Mouse (Mus musculus) forebrain, embryonic 15.5 days (tissue): ENCODE data around the gene Syt7. TPM values are rescaled to one million over a fixed set of nuclear protein-coding genes. Genes with fewer than 3 reads are reported as not detected.
A peak's percentile ranks its signal among the peaks of the same experiment; 100 is the strongest.

ENCODE experiments used
- ATAC-seq: fragments of 200-750 bp; cut with Nextera tagmentation; replicated peaks from 2 replicates; pipeline ENCODE4 v1.8.0; 2017; ENCODE audit warnings: mild to moderate bottlenecking, moderate TSS enrichment, moderate library complexity
- H3K27ac ChIP-seq: fragments of 300-500 bp; sonication (generic); replicated peaks from 2 replicates; pipeline ENCODE4 v1.5.1; 2015; ENCODE audit warnings: mild to moderate bottlenecking, inconsistent platforms
- H3K27me3 ChIP-seq: fragments of 300-500 bp; sonication (generic); 2 replicates; pipeline ENCODE4 v1.6.1; 2015; ENCODE audit warnings: inconsistent platforms
- H3K36me3 ChIP-seq: fragments of 300-500 bp; sonication (generic); 2 replicates; pipeline ENCODE4 v1.6.1; 2015; ENCODE audit warnings: mild to moderate bottlenecking, inconsistent platforms
- H3K4me1 ChIP-seq: fragments of 300-500 bp; sonication (generic); 2 replicates; pipeline ENCODE4 v1.6.1; 2015; ENCODE audit warnings: inconsistent platforms
- H3K4me2 ChIP-seq: fragments of 300-500 bp; sonication (generic); replicated peaks from 2 replicates; pipeline ENCODE4 v1.6.1; 2015; ENCODE audit warnings: mild to moderate bottlenecking, inconsistent platforms
- H3K4me3 ChIP-seq: fragments of 300-500 bp; sonication (generic); 2 replicates; pipeline ENCODE4 v1.5.1; 2015; ENCODE audit warnings: mild to moderate bottlenecking, inconsistent platforms
- H3K9ac ChIP-seq: fragments of 300-500 bp; sonication (generic); replicated peaks from 2 replicates; pipeline ENCODE4 v1.6.1; 2015; ENCODE audit warnings: mild to moderate bottlenecking, inconsistent platforms
- H3K9me3 ChIP-seq: fragments of 300-500 bp; sonication (generic); 2 replicates; pipeline ENCODE4 v1.6.1; 2016; ENCODE audit warnings: inconsistent platforms
- WGBS: fragments of 180-500 bp; shearing (Covaris S2); methylation state at CpG from one replicate; pipeline ENCODE4 v1.1.7; 2015; ENCODE audit warnings: mixed read lengths; 5-methylcytosine and 5-hydroxymethylcytosine counted together
- polyA plus RNA-seq: library from polyadenylated mRNA; unstranded; fragments of >200 nt; fragmentation: Nextera tagmentation; extraction: Ambion mirVana; gene quantifications from 2 replicates; pipeline ENCODE4 v1.2.1, GENCODE M21; 2015

Gene Syt7
- polyA plus RNA-seq = 8.9 and 10.3 TPM in 2 replicates

DNA sequence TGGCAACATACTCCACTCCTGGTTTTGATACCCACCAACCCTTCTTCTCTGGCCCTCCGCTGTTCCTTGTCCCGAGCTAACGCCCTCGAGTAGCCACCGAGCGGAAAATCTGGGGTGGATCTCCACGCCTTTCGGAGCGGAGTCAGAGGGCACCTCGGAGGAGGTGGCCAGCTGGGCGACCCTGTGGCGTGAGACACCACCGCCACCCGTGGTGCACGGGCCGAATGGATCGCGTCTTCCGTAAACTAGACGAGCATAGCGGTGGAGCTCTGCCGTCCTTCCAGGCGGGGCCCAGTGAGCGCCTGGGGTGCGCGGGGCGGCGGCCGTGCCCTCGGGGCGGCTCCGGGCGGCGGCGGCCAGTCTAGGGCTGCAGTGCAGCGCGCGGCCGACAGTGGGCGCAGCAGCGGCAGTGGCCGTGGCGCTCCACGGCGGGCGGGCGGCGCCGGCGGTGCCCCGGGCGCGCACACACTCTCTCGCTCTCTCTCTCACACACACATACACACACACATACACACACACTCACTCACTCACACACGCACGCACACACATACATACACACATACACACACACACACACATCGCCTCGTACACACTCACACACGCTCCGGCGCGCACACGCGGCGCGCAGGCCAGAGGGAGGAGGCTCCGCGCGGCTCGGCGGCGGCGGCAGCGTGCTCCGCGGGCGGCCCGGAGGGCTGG lies at the start of gene Syt7:
Syt7 (plus strand) TSS at position 476 of the 699 bp plus-strand sequence.
- H3K36me3 ChIP-seq = no peaks in the 10 kb centered on the region
- H3K9me3 ChIP-seq = no peaks in the 10 kb centered on the region
- peak within 1 kb of the TSS; percentile 52 for H3K4me3 ChIP-seq
- ATAC-seq = peak; percentile 79
- WGBS = under 1% methylated on average over 30 of the region's 78 CpGs
- H3K4me2 ChIP-seq = peak within 1 kb of the TSS; percentile 50
- H3K27me3 ChIP-seq = no peaks in the 10 kb centered on the region
- H3K9ac ChIP-seq = peak within 1 kb of the TSS; percentile 56
- peak within 1 kb of the TSS; percentile 47 for H3K27ac ChIP-seq
- H3K4me1 ChIP-seq = peaks cover 31% of the 10 kb centered on the region

DNA sequence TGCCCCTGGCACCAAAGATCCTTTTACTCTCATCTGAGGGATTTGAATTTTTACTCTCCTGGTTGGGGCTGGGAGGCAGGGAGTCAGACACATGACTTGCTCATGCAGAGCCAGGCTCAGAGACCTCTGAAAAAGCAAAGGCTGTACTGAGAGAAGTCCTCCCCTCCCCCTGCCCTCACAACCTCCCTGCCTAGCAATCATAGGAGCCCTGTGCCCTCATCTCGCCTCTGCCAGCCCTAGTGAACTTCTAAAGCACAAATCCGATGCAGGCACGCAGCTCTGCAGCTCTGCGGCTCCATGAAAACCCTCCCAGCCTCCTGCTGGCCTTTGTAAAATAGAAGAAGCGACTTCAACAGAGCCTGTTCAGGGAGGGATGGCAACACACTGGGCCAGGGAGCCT lies 49.6 kb upstream of the Syt7 start:
- H3K27me3 ChIP-seq = no peaks in the 10 kb centered on the region
- no peak overlapping the region for H3K4me3 ChIP-seq
- ATAC-seq = no peak
- peaks cover 19% of the 10 kb centered on the region for H3K4me1 ChIP-seq
- WGBS = 6% methylated on average over 5 of the region's 5 CpGs
- H3K36me3 ChIP-seq = no peaks in the 10 kb centered on the region
- no peak overlapping the region for H3K4me2 ChIP-seq
- H3K9ac ChIP-seq = no peak overlapping the region
- no peak overlapping the region for H3K27ac ChIP-seq
- no peaks in the 10 kb centered on the region for H3K9me3 ChIP-seq

DNA sequence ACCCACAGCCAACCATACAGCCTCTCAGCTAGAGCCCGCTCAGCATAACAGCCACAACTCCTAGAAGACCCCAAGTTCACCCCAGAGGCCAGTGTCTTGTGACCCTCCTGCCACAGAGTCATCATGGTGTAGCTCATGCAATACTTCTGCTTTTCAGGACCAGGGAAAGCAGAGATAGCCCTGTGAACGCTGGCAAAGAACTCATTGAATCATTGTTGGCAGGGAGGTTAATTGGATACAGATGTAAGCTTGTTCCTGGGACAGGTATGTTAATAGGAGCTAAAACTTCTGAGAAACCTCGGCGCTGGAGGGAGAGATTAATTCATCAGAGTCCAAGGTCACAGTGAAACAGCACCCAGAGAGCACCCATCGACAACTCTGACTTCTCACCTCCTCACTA lies 48.2 kb upstream of the Syt7 start:
- H3K4me1 ChIP-seq = peaks cover 19% of the 10 kb centered on the region
- 40% methylated on average over 5 of the region's 5 CpGs for WGBS
- no peaks in the 10 kb centered on the region for H3K27me3 ChIP-seq
- H3K27ac ChIP-seq = no peak overlapping the region
- no peak overlapping the region for H3K9ac ChIP-seq
- no peak overlapping the region for H3K4me2 ChIP-seq
- no peak for ATAC-seq
- H3K4me3 ChIP-seq = no peak overlapping the region
- no peaks in the 10 kb centered on the region for H3K36me3 ChIP-seq
- no peaks in the 10 kb centered on the region for H3K9me3 ChIP-seq

DNA sequence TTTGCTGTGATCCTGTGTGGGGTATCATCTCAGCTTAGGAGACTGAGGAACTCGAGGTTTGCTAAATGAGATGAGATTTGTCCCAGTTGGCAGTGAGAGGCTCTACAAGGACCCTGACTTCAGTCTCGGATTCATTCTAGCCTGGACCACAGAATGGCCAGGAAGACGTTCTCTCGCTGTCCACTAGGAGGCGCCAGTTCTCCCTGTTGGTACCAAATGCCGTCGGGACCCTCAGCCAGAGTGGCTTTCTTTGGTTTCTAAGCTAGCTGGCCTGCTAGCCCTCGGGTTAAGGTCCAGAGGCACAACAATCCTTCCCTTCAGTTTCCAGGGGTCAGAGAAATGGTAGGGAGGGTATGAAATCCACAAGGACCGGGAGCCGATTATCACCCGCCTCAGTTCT lies 47.7 kb upstream of the Syt7 start:
- Histone ChIP-seq H3K9me3 (no peaks in the 10 kb centered on the region), H3K4me1 (peaks cover 19% of the 10 kb centered on the region), H3K36me3 (no peaks in the 10 kb centered on the region), H3K4me3 (no peak overlapping the region), H3K9ac (no peak overlapping the region), H3K27ac (peak overlapping the region; percentile 56; the same call in 1 of the 2 replicates), H3K27me3 (no peaks in the 10 kb centered on the region), H3K4me2 (no peak overlapping the region)
- 18% methylated on average over 11 of the region's 11 CpGs for WGBS
- no peak for ATAC-seq

DNA sequence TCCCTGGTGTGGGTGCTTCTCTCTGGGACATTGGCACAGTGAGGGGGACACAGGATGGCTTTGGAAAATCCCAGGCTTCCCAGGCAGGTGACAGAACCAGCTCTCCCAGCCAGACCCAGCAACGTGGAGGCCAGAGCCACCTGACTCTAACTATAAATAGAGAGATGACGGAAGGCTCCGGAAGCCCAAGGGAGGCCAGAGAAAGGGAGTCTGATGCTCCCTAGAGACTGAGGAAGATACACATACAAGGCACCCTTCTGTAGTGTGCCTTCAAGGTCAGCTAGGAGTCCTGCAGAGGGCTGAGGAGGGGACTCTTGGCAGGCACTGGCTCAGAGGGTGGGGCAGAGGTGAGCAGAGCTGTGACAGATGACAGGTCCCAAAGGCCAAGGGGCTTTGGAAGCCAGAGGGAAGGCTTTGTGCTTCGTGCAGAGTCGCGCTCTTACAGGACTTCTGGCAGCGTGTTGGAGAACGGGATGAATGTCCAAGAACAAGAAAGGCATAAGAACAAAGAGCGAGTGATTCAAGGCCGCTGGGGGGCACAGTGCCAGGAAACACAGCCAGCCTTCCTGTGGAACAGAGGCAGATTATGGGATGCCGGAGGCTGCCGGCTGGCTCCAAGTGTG lies 47.0 kb upstream of the Syt7 start:
- Histone ChIP-seq H3K27me3 (no peaks in the 10 kb centered on the region), H3K4me3 (no peak overlapping the region), H3K4me2 (peak overlapping the region; percentile 4; the same call in 1 of the 2 replicates), H3K36me3 (no peaks in the 10 kb centered on the region), H3K27ac (peak overlapping the region; percentile 56), H3K9ac (peak overlapping the region; percentile 18; the same call in 1 of the 2 replicates), H3K4me1 (peaks cover 19% of the 10 kb centered on the region), H3K9me3 (no peaks in the 10 kb centered on the region)
- 11% methylated on average over 12 of the region's 12 CpGs for WGBS
- ATAC-seq = peak; percentile 57

DNA sequence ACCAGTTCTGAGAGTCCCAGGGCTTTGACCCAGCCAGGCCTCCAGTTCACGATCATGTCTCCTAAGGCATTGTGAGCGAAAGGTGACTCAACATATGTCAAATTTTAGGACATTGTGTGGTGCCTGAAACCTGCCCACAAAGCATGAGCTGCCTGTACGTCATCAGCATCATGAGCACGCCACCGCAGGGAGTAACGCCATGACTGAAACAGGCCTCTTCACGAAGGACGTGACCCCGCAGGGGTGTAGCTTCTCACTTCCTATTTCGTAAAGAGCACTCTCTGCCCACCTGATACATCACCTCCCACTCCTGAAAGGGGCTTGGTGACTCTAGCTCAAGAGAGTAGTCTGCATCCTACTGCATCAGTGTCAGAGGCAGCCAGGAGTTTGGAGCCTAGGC lies 45.0 kb upstream of the Syt7 start:
- Histone ChIP-seq H3K9me3 (no peaks in the 10 kb centered on the region), H3K4me3 (no peak overlapping the region), H3K27ac (no peak overlapping the region), H3K27me3 (no peaks in the 10 kb centered on the region), H3K36me3 (no peaks in the 10 kb centered on the region), H3K9ac (no peak overlapping the region), H3K4me1 (peaks cover 19% of the 10 kb centered on the region), H3K4me2 (no peak overlapping the region)
- no peak for ATAC-seq
- WGBS = 88% methylated on average over 10 of the region's 10 CpGs

DNA sequence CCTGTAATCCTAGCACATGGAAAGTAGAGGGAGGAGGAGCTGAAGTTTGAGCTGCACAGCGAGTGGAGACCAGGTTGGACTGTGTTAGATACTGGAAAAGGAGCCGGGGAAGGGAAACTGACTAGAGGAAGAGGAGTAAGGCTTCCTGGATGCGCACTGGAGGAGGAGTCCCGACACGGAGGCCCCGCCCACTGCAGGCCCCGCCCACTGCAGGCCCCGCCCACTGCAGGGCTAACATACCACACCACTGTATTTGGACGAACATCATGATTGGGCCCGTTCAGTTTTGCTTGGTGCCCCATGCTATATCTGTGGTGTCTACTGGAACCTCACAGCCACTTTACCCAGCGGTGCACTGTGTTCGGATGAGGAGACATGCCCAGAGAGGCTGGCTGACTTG lies 43.2 kb upstream of the Syt7 start:
- 51% methylated on average over 12 of the region's 12 CpGs for WGBS
- Histone ChIP-seq H3K4me2 (no peak overlapping the region), H3K9ac (no peak overlapping the region), H3K27me3 (no peaks in the 10 kb centered on the region), H3K4me1 (peaks cover 14% of the 10 kb centered on the region), H3K27ac (no peak overlapping the region), H3K36me3 (no peaks in the 10 kb centered on the region), H3K4me3 (no peak overlapping the region), H3K9me3 (no peaks in the 10 kb centered on the region)
- no peak for ATAC-seq

DNA sequence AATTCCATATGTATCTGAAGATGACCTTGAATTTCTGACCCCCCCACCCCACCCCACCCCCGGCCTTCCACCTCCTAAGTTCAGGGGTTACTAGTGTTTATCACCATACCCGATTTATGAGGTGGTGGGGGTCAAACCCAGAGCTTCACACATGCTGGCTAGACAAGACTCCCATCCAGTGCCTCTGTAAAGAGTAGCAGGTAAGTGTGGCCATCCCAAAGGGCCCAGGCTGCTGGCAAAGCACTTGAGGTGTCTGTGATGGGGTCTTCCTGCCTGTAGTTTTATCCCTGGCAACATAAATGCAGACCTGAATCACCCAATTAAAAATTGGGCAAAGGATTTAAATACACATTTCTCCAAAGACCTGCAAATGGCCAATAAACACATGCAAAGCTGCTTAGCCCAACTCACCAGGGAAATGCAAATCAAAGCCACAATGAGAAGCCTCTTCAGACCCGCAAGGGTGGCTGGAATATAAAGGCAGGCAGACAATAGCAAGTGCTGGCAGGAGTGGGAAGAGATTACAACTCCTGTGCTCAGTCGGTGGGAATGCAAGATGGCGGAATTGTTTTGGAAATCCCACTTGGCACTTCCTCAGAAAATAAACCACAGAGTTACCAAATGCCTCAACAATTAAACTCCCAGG lies 41.1 kb upstream of the Syt7 start:
- no peaks in the 10 kb centered on the region for H3K36me3 ChIP-seq
- ATAC-seq = no peak
- H3K27ac ChIP-seq = no peak overlapping the region

DNA sequence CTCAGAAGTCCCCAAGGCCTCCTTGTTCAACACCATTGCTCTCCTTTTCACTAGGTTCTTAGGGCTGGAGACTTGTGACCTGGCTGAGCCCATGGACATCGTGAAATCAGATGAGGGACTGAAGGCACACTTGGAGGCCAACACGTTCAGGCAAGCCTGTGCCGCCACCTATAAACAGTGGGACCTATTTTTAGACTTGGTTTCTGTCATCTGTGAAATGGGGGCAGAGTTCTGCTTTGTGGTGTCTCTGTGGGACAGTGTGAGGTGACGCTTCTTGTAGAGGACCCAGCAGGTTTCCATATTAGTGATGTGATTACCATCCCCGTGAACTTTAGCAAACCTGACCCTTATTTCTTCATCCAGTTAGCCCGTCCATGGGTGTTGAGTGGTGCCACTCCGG lies 36.7 kb upstream of the Syt7 start:
- H3K27ac ChIP-seq = no peak overlapping the region
- H3K27me3 ChIP-seq = no peaks in the 10 kb centered on the region
- H3K4me2 ChIP-seq = no peak overlapping the region
- 88% methylated on average over 7 of the region's 7 CpGs for WGBS
- H3K36me3 ChIP-seq = no peaks in the 10 kb centered on the region
- H3K4me1 ChIP-seq = peaks cover 5% of the 10 kb centered on the region; the same call in 1 of the 2 replicates
- H3K9me3 ChIP-seq = no peaks in the 10 kb centered on the region
- no peak overlapping the region for H3K9ac ChIP-seq
- ATAC-seq = no peak
- H3K4me3 ChIP-seq = no peak overlapping the region

More for the DNA sequence above, 41.1 kb upstream of the Syt7 start:
- 36% methylated on average over 5 of the region's 5 CpGs for WGBS
- Histone ChIP-seq H3K9me3 (no peaks in the 10 kb centered on the region), H3K9ac (no peak overlapping the region), H3K27me3 (no peaks in the 10 kb centered on the region), H3K4me1 (no peaks in the 10 kb centered on the region), H3K4me3 (no peak overlapping the region), H3K4me2 (no peak overlapping the region)

DNA sequence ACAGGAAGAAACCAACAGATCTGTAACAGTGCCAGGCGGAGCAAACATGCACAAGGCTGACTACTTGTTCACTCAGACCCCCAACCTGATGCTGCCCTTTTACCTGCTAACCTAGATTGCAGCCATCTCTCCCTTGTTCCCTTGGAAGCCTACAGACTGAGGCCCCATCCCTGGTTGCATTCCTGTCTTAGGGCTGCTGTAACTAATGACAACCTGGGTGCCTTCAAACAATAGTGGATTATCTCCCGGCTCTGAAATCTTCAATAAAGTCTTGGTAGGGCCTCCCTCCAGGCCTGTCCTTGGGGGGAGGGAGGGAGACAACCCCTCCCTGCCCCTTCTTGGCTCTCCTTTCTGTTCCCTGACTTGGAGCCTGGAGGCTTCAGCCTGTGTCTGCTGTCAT lies 34.1 kb upstream of the Syt7 start:
- Histone ChIP-seq H3K4me1 (peaks cover 5% of the 10 kb centered on the region; the same call in 1 of the 2 replicates), H3K4me3 (no peak overlapping the region), H3K9me3 (no peaks in the 10 kb centered on the region), H3K27me3 (no peaks in the 10 kb centered on the region), H3K9ac (no peak overlapping the region), H3K4me2 (no peak overlapping the region), H3K27ac (no peak overlapping the region), H3K36me3 (no peaks in the 10 kb centered on the region)
- no peak for ATAC-seq
- 34% methylated on average over 2 of the region's 2 CpGs for WGBS

DNA sequence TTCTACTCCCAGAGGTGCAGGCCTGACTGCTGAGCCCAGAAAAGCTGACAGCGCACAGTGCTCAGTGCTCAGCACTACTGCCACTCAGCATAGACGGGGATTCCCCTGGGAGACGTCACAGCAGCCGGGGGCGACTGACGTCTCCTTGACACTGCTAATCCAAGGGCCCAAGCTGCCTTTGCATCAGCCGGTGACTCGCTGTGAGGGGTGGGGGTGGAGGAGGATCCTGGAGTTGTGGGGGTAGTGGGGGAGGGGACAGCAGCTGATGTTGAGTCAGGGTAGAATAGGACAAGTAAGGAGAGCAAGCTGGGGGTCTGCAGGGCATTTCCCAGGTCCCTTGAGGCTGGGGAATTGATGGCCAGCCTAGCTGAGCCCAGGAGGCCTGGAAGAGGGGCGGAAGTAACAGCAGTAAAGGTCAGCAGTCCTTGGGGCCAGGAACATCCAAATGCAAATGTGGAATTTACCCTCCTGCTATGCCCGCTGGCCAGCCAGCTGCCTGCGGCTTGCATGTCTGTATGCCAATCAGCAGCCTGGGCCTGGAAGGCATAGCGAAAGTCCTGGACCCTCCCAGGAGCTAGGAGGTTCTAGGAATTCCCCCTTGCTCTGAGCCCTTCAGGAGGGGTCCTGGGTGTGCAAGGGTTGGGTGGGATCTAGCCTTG lies 31.9 kb upstream of the Syt7 start:
- H3K9me3 ChIP-seq = no peaks in the 10 kb centered on the region
- no peaks in the 10 kb centered on the region for H3K36me3 ChIP-seq
- H3K4me1 ChIP-seq = peaks cover 5% of the 10 kb centered on the region; the same call in 1 of the 2 replicates
- no peaks in the 10 kb centered on the region for H3K27me3 ChIP-seq
- no peak overlapping the region for H3K4me2 ChIP-seq
- ATAC-seq = 0 out of 2 replicates have a peak, but pooled peaks have one; percentile 61
- H3K27ac ChIP-seq = no peak overlapping the region
- 12% methylated on average over 12 of the region's 12 CpGs for WGBS
- H3K4me3 ChIP-seq = no peak overlapping the region
- H3K9ac ChIP-seq = no peak overlapping the region
